Mouse (Mus musculus) testis, adult 2 months (tissue): Measurements from ENCODE around the gene Zscan10.

Experiments
- CTCF ChIP-seq: fragments of 200-500 bp; IDR thresholded peaks from 2 replicates; pipeline ENCODE4 v1.5.1; 2012; ENCODE audit warnings: low read depth, mild to moderate bottlenecking, inconsistent platforms, low read length, moderate library complexity; ENCODE audit not compliant: control insufficient read depth, insufficient read depth, insufficient replicate concordance
- POLR2A ChIP-seq: fragments of 200-500 bp; IDR thresholded peaks from 2 replicates; pipeline ENCODE4 v1.6.1; 2012; ENCODE audit warnings: low read depth, mild to moderate bottlenecking, inconsistent platforms, low read length, moderate library complexity; ENCODE audit not compliant: control insufficient read depth

DNA sequence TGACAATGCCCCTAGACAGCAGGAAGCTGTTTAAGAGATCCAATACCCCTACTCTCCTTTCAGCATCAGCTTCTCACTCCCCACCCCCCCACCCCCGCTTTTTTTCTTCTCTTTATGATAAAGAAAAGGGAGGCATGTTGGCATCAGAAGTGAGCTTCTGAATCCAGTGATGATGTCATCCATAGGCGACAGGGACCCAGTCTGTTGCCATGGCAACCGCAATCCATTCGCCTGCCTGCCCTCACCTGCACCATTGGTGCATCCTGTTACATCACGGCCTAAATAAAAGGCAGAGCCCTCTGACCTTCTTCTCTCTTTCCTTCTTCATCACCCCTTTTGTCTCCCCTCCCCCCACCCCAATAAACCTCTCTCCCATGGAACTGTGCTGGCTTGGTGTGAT lies 32.3 kb upstream of the Zscan10 start:
- TF ChIP-seq CTCF (no peak), POLR2A (peak; percentile 38; the same call in 1 of the 2 replicates)
